In the genomic region with DNA sequence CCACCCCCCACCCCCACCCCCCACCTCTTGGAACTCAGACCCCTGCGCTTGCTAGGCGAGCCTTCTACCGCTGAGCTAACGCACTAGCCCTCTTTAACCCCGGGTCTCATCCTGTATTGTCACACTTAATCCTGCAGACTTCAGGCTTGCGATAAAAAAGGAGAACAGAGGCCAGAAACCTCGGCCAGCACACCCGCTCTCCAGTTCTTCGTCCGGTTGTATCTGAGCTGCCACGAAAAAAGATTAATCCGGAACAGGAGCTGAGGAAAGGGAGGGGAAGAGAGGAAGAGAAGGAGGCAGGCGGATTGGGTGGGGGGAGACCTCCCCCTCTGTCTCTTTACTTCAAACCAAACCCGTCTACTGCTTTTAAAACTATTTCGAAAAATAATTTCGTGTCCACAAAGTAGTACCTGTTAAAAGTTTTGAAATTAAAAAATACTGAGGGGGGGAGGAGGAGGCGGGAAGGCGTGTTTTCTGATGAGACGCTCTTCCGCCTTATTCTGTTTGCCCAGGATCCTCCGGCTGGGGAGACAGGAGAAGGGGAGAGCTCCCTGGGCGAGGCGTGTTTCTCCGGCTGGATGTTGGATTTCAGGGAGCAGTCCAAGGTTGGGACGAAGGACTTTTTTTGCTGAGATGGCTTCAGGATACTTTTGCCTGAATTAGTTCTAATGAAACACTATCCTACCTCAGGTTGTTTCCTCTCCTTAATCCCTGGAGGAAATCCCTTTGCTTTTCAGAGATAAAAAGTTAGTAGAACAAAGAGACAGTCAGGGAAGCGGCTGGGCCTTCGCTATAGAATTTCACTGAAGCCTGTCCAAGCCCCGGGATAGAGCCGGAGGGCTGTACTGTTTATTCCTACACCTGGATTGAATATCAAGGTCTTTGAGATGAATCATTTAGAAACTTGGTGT, we compare ENCODE assay signal across 8 mouse cellular contexts. TPM values are rescaled to one million over a fixed set of nuclear protein-coding genes. Genes with fewer than 3 reads are reported as not detected.
DNase-seq lines count a peak whose midpoint lies in the region; ATAC-seq and TF ChIP-seq lines count a peak whose summit lies in the region.

No protein-coding gene starts in this region.

- peak overlapping the region; percentile 42 for H3K9ac ChIP-seq in kidney, embryonic 15.5 days
- H3K9ac ChIP-seq in stomach, embryonic 14.5 days (replicated peaks; ENCODE audit: low read depth, low read length) = 0 out of 2 replicates have a peak overlapping the region, but pooled peaks have one; percentile 14

- H3K36me3 ChIP-seq in G1E (replicated peaks) = no peaks in the 10 kb centered on the region
- no peaks in the 10 kb centered on the region for H3K36me3 ChIP-seq in kidney, embryonic 15.5 days
- no peaks in the 10 kb centered on the region for H3K36me3 ChIP-seq in stomach, embryonic 14.5 days (ENCODE audit: control insufficient read depth, insufficient read depth, low read length)

- H3K27ac ChIP-seq in kidney, embryonic 15.5 days = peak overlapping the region; percentile 91
- H3K27ac ChIP-seq in stomach, embryonic 14.5 days (ENCODE audit: low read length) = peak overlapping the region; percentile 76

- no peak for DNase-seq in G1E (ENCODE audit: low spot score)
- DNase-seq in adrenal gland, postnatal 25 days = peak; percentile 49
- peak; percentile 57 to 66 for DNase-seq in heart, adult 9 months (ENCODE audit: low spot score in 2 of 2)
- peak; percentile 43 for DNase-seq in lung, postnatal 36 days
- DNase-seq in left cerebral cortex, adult 18-20 months (ENCODE audit: low spot score in 2 of 2) = no peak
- DNase-seq in cerebellum, adult 9-11 months = no peak

- no peak overlapping the region for H3K4me3 ChIP-seq in G1E (ENCODE audit: low read depth, low read length)
- peak overlapping the region; percentile 31 for H3K4me3 ChIP-seq in kidney, embryonic 15.5 days (replicated peaks)
- peak overlapping the region; percentile 18 for H3K4me3 ChIP-seq in stomach, embryonic 14.5 days (ENCODE audit: low read depth, low read length)

- 2% methylated on average over 29 of the region's 29 CpGs for WGBS in kidney, embryonic 15.5 days
- 2% methylated on average over 29 of the region's 29 CpGs for WGBS in stomach, embryonic 14.5 days

- H3K27me3 ChIP-seq in G1E (ENCODE audit: insufficient read depth, low read length) = no peaks in the 10 kb centered on the region
- no peaks in the 10 kb centered on the region for H3K27me3 ChIP-seq in kidney, embryonic 15.5 days
- no peaks in the 10 kb centered on the region for H3K27me3 ChIP-seq in stomach, embryonic 14.5 days (ENCODE audit: control insufficient read depth, insufficient read depth, low read length)

- 0 out of 2 replicates have a peak, but pooled peaks have one; percentile 25 for ATAC-seq in G1E (ENCODE audit: extremely low read depth, insufficient number of reproducible peaks, low FRiP score, poor library complexity, severe bottlenecking)
- ATAC-seq in kidney, embryonic 15.5 days (replicated peaks; ENCODE audit: low FRiP score) = peak; percentile 80
- no peak for ATAC-seq in stomach, embryonic 14.5 days (ENCODE audit: insufficient number of reproducible peaks, insufficient read depth, low FRiP score, low read depth)

- no peaks in the 10 kb centered on the region for H3K9me3 ChIP-seq in G1E (replicated peaks)
- no peaks in the 10 kb centered on the region for H3K9me3 ChIP-seq in kidney, embryonic 15.5 days (replicated peaks)
- H3K9me3 ChIP-seq in stomach, embryonic 14.5 days (ENCODE audit: control insufficient read depth, low read depth, low read length) = no peaks in the 10 kb centered on the region

- H3K4me1 ChIP-seq in G1E (ENCODE audit: insufficient read depth, low read depth, low read length) = no peaks in the 10 kb centered on the region
- peaks cover 40% of the 10 kb centered on the region for H3K4me1 ChIP-seq in kidney, embryonic 15.5 days
- peaks cover 13% of the 10 kb centered on the region for H3K4me1 ChIP-seq in stomach, embryonic 14.5 days (ENCODE audit: control insufficient read depth, insufficient read depth, low read length)

- H3K4me2 ChIP-seq in kidney, embryonic 15.5 days = peak overlapping the region; percentile 61
- H3K4me2 ChIP-seq in stomach, embryonic 14.5 days (replicated peaks; ENCODE audit: low read depth, low read length) = peak overlapping the region; percentile 53

- TF ChIP-seq CTCF in G1E (IDR thresholded peaks at IDR 0.05; ENCODE audit: low read depth, low read length) = no peak

RNA-seq across cellular contexts. Expression of a gene that starts 59.2 kb away (rescaled TPM):
- total RNA-seq in G1E (2014; fragmentation: Nextera tagmentation) (not detected in 2 replicates), G1E (2017) (0.27 TPM in 1 of 2 replicates, not detected in the other)
- polyA plus RNA-seq in G1E (2012) = not detected in 2 replicates
- 101 and 136 TPM in 2 replicates for total RNA-seq in adrenal gland, postnatal 25 days (2021)
- polyA plus RNA-seq in kidney, embryonic 15.5 days (2015; fragmentation: Nextera tagmentation; extraction: Ambion mirVana) = 85.7 and 88.7 TPM in 2 replicates
- polyA plus RNA-seq in stomach, embryonic 14.5 days (2014; fragmentation: Nextera tagmentation; extraction: Ambion mirVana) = 41.2 and 41.8 TPM in 2 replicates
- total RNA-seq in left cerebral cortex, adult 18-20 months (2021) = 100 to 1,000 TPM; 103 to 116 TPM

Comparison
In these comparisons a context has a peak if more than half of its experiments do, and no peak if none do; other contexts are left out.
1. DNase-seq: peak in adrenal gland, postnatal 25 days (single experiment), heart, adult 9 months (2 of 2) and lung, postnatal 36 days (single experiment); none in G1E (single experiment), left cerebral cortex, adult 18-20 months (0 of 2) and cerebellum, adult 9-11 months (single experiment).
2. RNA of a gene that starts 59.2 kb away (total RNA-seq): 101 to 136 TPM in adrenal gland, postnatal 25 days and 103 to 116 TPM in left cerebral cortex, adult 18-20 months; 0.27 TPM in G1E; every median in the first group is over 10 times any median in the second.